Mouse (Mus musculus) forebrain, embryonic 16.5 days (tissue): ENCODE data around the gene Fam240a. TPM values are rescaled to one million over a fixed set of nuclear protein-coding genes. Genes with fewer than 3 reads are reported as not detected.

Experiments used
- ATAC-seq: fragments of 200-750 bp; cut with Nextera tagmentation; 2 replicates; pipeline ENCODE4 v1.8.0; 2017; ENCODE audit warnings: mild to moderate bottlenecking, moderate library complexity
- H3K27ac ChIP-seq: fragments of 300-500 bp; sonication (generic); 2 replicates; pipeline ENCODE4 v1.5.1; 2014; ENCODE audit warnings: low read length, control low read depth
- H3K27me3 ChIP-seq: fragments of 300-500 bp; sonication (generic); replicated peaks from 2 replicates; pipeline ENCODE4 v1.6.1; 2014; ENCODE audit warnings: low read length; ENCODE audit not compliant: control insufficient read depth, insufficient read depth
- H3K36me3 ChIP-seq: fragments of 300-500 bp; sonication (generic); 2 replicates; pipeline ENCODE4 v1.6.1; 2014; ENCODE audit not compliant: control insufficient read depth, insufficient read depth
- H3K4me1 ChIP-seq: fragments of 300-500 bp; sonication (generic); replicated peaks from 2 replicates; pipeline ENCODE4 v1.6.1; 2014; ENCODE audit warnings: low read length; ENCODE audit not compliant: control insufficient read depth, insufficient read depth
- H3K4me2 ChIP-seq: fragments of 300-500 bp; sonication (generic); 2 replicates; pipeline ENCODE4 v1.6.1; 2014; ENCODE audit warnings: mild to moderate bottlenecking, low read length, control low read depth
- H3K4me3 ChIP-seq: fragments of 300-500 bp; sonication (generic); replicated peaks from 2 replicates; pipeline ENCODE4 v1.5.1; 2014; ENCODE audit warnings: mild to moderate bottlenecking, low read length, control low read depth
- H3K9ac ChIP-seq: fragments of 300-500 bp; sonication (generic); replicated peaks from 2 replicates; pipeline ENCODE4 v1.6.1; 2014; ENCODE audit warnings: low read depth, low read length, control low read depth
- H3K9me3 ChIP-seq: fragments of 300-500 bp; sonication (generic); 2 replicates; pipeline ENCODE4 v1.6.1; 2016; ENCODE audit warnings: low read length; ENCODE audit not compliant: control insufficient read depth
- WGBS: fragments of 180-500 bp; shearing (Covaris S2); extraction: QIAGEN DNeasy Blood & Tissue Kit; methylation state at CpG from one replicate; pipeline ENCODE4 v1.1.7; 2014; 5-methylcytosine and 5-hydroxymethylcytosine counted together
- polyA plus RNA-seq: library from polyadenylated mRNA; unstranded; fragments of >200 nt; fragmentation: Nextera tagmentation; extraction: Ambion mirVana; gene quantifications from 2 replicates; pipeline ENCODE4 v1.2.1, GENCODE M21; 2015

The Fam240a gene
- polyA plus RNA-seq, 1 experiment from 2014 or later: not detected

- H3K4me2 ChIP-seq: no peak overlapping the region
- no peak overlapping the region for H3K27ac ChIP-seq
- no peak for ATAC-seq
- no peak overlapping the region for H3K9ac ChIP-seq
- 76% methylated on average over 6 of the region's 6 CpGs for whole genome bisulfite sequencing
- peaks cover 4% of the 10 kb centered on the region for H3K4me1 ChIP-seq
- no peaks in the 10 kb centered on the region for H3K36me3 ChIP-seq
- no peaks in the 10 kb centered on the region for H3K27me3 ChIP-seq
- H3K9me3 ChIP-seq: no peaks in the 10 kb centered on the region
- no peak overlapping the region for H3K4me3 ChIP-seq
Observed at GRCm38 (mm10) chr9:110901204-110901603, 15.5 kb downstream of the Fam240a start.

- 55% methylated on average over 10 of the region's 10 CpGs for WGBS
- H3K36me3 ChIP-seq: no peaks in the 10 kb centered on the region
Observed at GRCm38 (mm10) chr9:110899451-110900008, 17.1 kb downstream of the Fam240a start.

DNA sequence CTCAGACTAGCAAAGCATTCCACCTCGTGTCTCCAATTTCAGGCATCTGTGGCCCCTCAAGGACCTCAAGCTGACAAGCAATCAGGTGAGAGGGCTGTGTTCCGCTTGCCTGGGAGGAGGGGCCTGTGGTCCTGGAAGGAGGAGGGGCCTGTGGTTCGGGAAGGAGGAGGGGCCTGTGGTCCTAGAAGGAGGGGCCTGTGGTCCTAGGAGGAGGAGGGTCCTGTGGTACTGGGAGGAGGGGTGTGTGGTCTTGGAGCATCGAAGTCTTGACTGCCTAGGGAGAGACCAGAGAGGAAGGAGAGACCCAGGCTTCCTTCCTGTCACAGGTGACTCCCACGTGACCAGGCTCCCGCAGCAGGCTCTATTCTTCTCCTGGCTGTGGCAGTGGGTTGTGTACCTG, 20.1 kb downstream of the Fam240a start:
- peak overlapping the region; percentile 34 for H3K4me2 ChIP-seq
- no peaks in the 10 kb centered on the region for H3K27me3 ChIP-seq
- H3K9me3 ChIP-seq: no peaks in the 10 kb centered on the region
- no peaks in the 10 kb centered on the region for H3K36me3 ChIP-seq
- no peak overlapping the region for H3K4me3 ChIP-seq
- H3K27ac ChIP-seq: no peak overlapping the region
- no peak overlapping the region for H3K9ac ChIP-seq
- peak; percentile 40; the same call in 1 of the 2 replicates for ATAC-seq
- peaks cover 5% of the 10 kb centered on the region for H3K4me1 ChIP-seq
- WGBS: 5% methylated on average over 6 of the region's 6 CpGs

More at GRCm38 (mm10) chr9:110899451-110900008, 17.1 kb downstream of the Fam240a start:
- no peak for ATAC-seq
- Histone ChIP-seq H3K4me2 (no peak overlapping the region), H3K27ac (no peak overlapping the region), H3K27me3 (no peaks in the 10 kb centered on the region), H3K4me3 (no peak overlapping the region), H3K9me3 (no peaks in the 10 kb centered on the region), H3K9ac (no peak overlapping the region), H3K4me1 (peaks cover 5% of the 10 kb centered on the region)

DNA sequence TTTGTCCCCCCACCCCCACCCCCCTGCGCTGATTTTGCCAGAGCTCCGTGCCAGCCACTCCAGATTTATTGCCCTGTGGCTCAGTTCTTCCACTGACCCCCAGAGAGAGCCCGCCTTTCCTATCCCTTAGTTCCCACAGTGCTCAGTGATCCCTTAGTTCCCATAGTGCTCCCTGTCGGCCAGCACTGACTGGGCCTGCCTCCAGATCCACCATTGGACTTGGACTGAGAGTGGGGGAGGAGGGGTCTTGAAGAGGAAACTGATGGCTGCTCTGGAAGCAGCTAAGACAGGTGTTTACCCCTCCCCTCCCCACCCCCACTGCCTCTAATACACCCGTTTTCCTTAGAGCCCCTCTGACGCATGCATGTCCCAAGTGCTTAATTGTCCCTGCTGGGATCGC, 20.7 kb downstream of the Fam240a start:
- H3K27ac ChIP-seq: no peak overlapping the region
- peak overlapping the region; percentile 34 for H3K4me2 ChIP-seq
- H3K9me3 ChIP-seq: no peaks in the 10 kb centered on the region
- WGBS: 14% methylated on average over 7 of the region's 7 CpGs
- no peaks in the 10 kb centered on the region for H3K27me3 ChIP-seq
- H3K9ac ChIP-seq: no peak overlapping the region
- H3K36me3 ChIP-seq: no peaks in the 10 kb centered on the region
- H3K4me1 ChIP-seq: peaks cover 5% of the 10 kb centered on the region
- no peak overlapping the region for H3K4me3 ChIP-seq
- ATAC-seq: peak; percentile 18; the same call in 1 of the 2 replicates

DNA sequence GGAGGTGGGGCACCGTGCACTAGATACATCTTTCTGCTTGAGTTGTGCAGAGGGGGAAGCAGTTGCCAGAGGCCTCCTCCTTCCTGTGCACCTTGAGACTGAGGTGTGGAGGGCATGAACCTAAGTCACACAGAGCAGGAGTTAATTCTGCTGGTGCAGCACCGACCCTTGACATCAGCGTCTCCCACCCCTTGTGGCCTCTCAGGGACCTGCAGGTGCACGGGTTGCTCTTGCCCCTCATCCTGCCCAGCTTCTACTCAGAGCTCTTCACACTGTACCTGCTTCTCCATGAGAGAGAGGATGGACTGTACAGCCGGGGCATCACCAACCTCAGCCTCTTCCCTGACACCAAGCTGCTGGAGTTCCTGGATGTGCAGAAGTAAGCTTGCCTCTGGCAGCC, 21.2 kb downstream of the Fam240a start:
- Histone ChIP-seq H3K9ac (no peak overlapping the region), H3K27me3 (no peaks in the 10 kb centered on the region), H3K9me3 (no peaks in the 10 kb centered on the region), H3K4me1 (peaks cover 5% of the 10 kb centered on the region), H3K27ac (no peak overlapping the region), H3K4me2 (no peak overlapping the region), H3K36me3 (no peaks in the 10 kb centered on the region), H3K4me3 (no peak overlapping the region)
- WGBS: 59% methylated on average over 5 of the region's 5 CpGs
- ATAC-seq: no peak

- peaks cover 5% of the 10 kb centered on the region for H3K4me1 ChIP-seq
- no peaks in the 10 kb centered on the region for H3K27me3 ChIP-seq
- H3K9me3 ChIP-seq: no peaks in the 10 kb centered on the region
- no peak for ATAC-seq
- 66% methylated on average over 10 of the region's 10 CpGs for WGBS
- no peak overlapping the region for H3K4me3 ChIP-seq
- no peak overlapping the region for H3K4me2 ChIP-seq
- H3K36me3 ChIP-seq: no peaks in the 10 kb centered on the region
- H3K27ac ChIP-seq: no peak overlapping the region
- no peak overlapping the region for H3K9ac ChIP-seq
Observed at GRCm38 (mm10) chr9:110893429-110893828, 23.2 kb downstream of the Fam240a start.

DNA sequence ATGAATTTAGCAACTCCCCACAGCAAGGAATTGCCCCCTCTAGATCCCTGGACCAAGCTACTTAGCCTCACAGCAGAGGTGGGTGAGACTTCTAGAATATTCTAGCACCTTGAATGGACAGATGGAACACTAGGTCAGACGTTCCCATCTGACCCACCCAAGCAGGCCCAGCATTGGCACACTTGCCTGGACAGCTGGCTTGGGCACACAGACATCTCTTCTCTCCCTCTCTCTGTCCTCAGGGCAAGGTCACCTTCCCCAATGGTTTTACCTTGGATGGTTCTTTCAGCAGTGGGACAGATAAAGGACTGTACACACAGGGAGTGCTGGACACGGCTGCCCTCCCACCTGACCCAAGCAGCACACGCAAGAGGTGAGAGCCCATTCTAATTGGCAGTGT, 24.1 kb downstream of the Fam240a start:
- no peaks in the 10 kb centered on the region for H3K9me3 ChIP-seq
- H3K9ac ChIP-seq: no peak overlapping the region
- H3K4me2 ChIP-seq: no peak overlapping the region
- no peak for ATAC-seq
- no peak overlapping the region for H3K4me3 ChIP-seq
- no peaks in the 10 kb centered on the region for H3K36me3 ChIP-seq
- no peaks in the 10 kb centered on the region for H3K27me3 ChIP-seq
- peaks cover 5% of the 10 kb centered on the region for H3K4me1 ChIP-seq
- no peak overlapping the region for H3K27ac ChIP-seq
- 87% methylated on average over 3 of the region's 3 CpGs for WGBS

- Histone ChIP-seq H3K4me1 (peaks cover 2% of the 10 kb centered on the region), H3K4me3 (no peak overlapping the region), H3K27me3 (no peaks in the 10 kb centered on the region), H3K9me3 (no peaks in the 10 kb centered on the region), H3K27ac (no peak overlapping the region), H3K9ac (no peak overlapping the region), H3K36me3 (no peaks in the 10 kb centered on the region), H3K4me2 (no peak overlapping the region)
- 81% methylated on average over 12 of the region's 12 CpGs for WGBS
- no peak for ATAC-seq
Observed at GRCm38 (mm10) chr9:110891077-110891828, 25.4 kb downstream of the Fam240a start.

DNA sequence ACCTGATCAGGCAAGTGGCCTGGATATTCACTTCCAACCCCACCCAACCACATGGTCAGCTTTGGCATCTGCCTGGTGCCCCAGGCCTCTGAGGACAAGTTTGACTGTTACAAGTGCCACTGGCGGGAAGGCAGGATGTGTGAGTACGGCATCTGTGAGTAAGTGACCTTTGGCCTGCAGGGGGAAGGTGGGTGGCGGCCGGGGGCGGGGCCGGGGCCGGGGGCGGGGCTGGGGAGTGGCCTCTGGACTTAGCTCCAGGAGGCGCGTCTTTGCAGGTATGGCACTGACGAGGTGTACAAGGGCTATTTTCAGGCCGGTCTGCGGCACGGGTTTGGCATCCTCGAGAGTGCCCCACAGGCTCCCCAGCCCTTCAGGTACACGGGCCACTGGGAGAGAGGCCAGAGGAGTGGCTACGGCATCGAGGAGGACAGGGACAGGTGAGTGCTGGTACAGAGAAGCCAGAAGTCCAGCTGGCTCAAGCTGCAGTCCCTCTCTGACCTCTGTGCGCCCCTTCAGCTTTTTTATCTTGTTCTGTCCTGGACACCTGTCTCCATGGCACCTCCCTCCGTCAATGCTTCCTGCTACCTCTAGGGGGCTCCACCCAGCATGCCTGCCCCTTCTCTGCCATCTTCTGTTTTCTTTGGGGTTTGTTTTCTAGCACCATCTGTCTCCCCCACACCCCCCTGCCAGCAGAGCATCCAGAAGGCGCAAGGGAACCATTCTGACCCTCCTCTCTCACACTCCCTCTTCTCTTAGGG, 26.5 kb downstream of the Fam240a start:
- Histone ChIP-seq H3K9ac (no peak overlapping the region), H3K36me3 (no peaks in the 10 kb centered on the region), H3K9me3 (no peaks in the 10 kb centered on the region), H3K4me3 (no peak overlapping the region), H3K27me3 (no peaks in the 10 kb centered on the region), H3K4me1 (no peaks in the 10 kb centered on the region), H3K27ac (no peak overlapping the region), H3K4me2 (no peak overlapping the region)
- no peak for ATAC-seq
- WGBS: 13% methylated on average over 19 of the region's 21 CpGs
